In the genomic region with DNA sequence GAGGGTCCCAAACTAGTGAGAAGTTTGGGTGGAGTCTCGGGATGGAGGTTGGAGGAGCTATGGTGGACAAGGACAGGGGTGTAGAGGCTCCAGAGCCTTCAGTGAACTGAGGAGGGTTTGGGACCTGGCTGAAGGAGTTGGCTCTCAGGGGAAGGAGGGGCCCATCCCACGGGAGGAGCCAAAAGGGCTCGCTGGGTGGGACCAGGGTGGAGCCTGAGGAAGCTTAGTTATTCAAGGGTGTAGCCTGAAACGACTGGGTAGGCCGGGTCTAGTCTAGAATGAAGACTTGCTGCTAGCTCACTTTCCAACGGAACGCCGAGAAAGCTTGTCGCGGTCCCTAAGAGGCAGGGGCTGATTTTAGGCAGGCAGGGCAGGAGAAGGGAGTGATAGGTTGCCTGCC, we compare ENCODE assay signal across 8 mouse cellular contexts. TPM values are rescaled to one million over a fixed set of nuclear protein-coding genes. Genes with fewer than 3 reads are reported as not detected.
DNase-seq lines count a peak whose midpoint lies in the region; ATAC-seq and TF ChIP-seq lines count a peak whose summit lies in the region.

No protein-coding gene starts in this region.

- no peaks in the 10 kb centered on the region for H3K36me3 ChIP-seq in erythroblast, embryonic 14.5 days (ENCODE audit: control insufficient read depth)
- H3K36me3 ChIP-seq in heart, postnatal 0 days (replicated peaks; ENCODE audit: control insufficient read depth, insufficient read depth, low read length): no peaks in the 10 kb centered on the region

- peaks cover 59% of the 10 kb centered on the region for H3K27me3 ChIP-seq in erythroblast, embryonic 14.5 days (ENCODE audit: control insufficient read depth)
- peaks cover 22% of the 10 kb centered on the region for H3K27me3 ChIP-seq in heart, postnatal 0 days (ENCODE audit: control insufficient read depth, insufficient read depth, low read length)

- peak; percentile 10 for DNase-seq in A20 (ENCODE audit: low read depth, low spot score)
- peak; percentile 70 for DNase-seq in adipocyte (ENCODE audit: low spot score)
- peak; percentile 51 for DNase-seq in heart, postnatal 0 days (ENCODE audit: low spot score)
- DNase-seq in kidney, postnatal 36 days: peak; percentile 87
- peak; percentile 81 for DNase-seq in testis, postnatal 10 days (ENCODE audit: low spot score)
- DNase-seq in left cerebral cortex, adult 8-10 months (ENCODE audit: low spot score in 2 of 2): no peak

- 1% methylated on average over 10 of the region's 10 CpGs for WGBS in heart, postnatal 0 days

- ATAC-seq in heart, postnatal 0 days (ENCODE audit: insufficient read depth, low read depth): peak; percentile 65
- peak; percentile 78 for ATAC-seq in megakaryocyte progenitor cell, adult 5-6 weeks (replicated peaks; ENCODE audit: poor library complexity)

- H3K9me3 ChIP-seq in erythroblast, embryonic 14.5 days (ENCODE audit: control insufficient read depth, low read length): no peaks in the 10 kb centered on the region
- no peaks in the 10 kb centered on the region for H3K9me3 ChIP-seq in heart, postnatal 0 days (replicated peaks; ENCODE audit: control insufficient read depth, low read length)

- peak overlapping the region; percentile 43; the same call in 1 of the 2 replicates for H3K9ac ChIP-seq in heart, postnatal 0 days (replicated peaks; ENCODE audit: low read depth, low read length)

- TF ChIP-seq EP300 in heart, postnatal 0 days (IDR thresholded peaks at IDR 0.05; ENCODE audit: low read depth): no peak

- H3K4me3 ChIP-seq in erythroblast, embryonic 14.5 days (replicated peaks): peak overlapping the region; percentile 66
- peak overlapping the region; percentile 50 for H3K4me3 ChIP-seq in heart, postnatal 0 days (ENCODE audit: low read depth, low read length)

- peak overlapping the region; percentile 51; the same call in 1 of the 2 replicates for H3K27ac ChIP-seq in heart, postnatal 0 days (ENCODE audit: low read depth)

- no peak for TF ChIP-seq CTCF in heart, postnatal 0 days (IDR thresholded peaks at IDR 0.05; ENCODE audit: low read depth)

- H3K4me2 ChIP-seq in heart, postnatal 0 days (ENCODE audit: low read depth, low read length): peak overlapping the region; percentile 79

- H3K4me1 ChIP-seq in erythroblast, embryonic 14.5 days (ENCODE audit: control insufficient read depth): peaks cover 22% of the 10 kb centered on the region
- peaks cover 10% of the 10 kb centered on the region; the same call in 1 of the 2 replicates for H3K4me1 ChIP-seq in heart, postnatal 0 days (ENCODE audit: control insufficient read depth, insufficient read depth)

RNA-seq across cellular contexts. Expression of gene Tsks, which starts 9.0 kb away (rescaled TPM):
- polyA plus RNA-seq in erythroblast, embryonic 14.5 days (2012): not detected in 2 replicates
- not detected in 2 replicates for total RNA-seq in heart, postnatal 0 days (2014; rRNA removed; ENCODE audit: low replicate concordance)
- polyA plus RNA-seq in heart, postnatal 0 days (2015; fragmentation: Nextera tagmentation; extraction: Ambion mirVana): 0.16 and 0.27 TPM in 2 replicates
- not detected in 2 replicates for total RNA-seq in megakaryocyte progenitor cell, adult 5-6 weeks (2015)
- not detected in 2 replicates for total RNA-seq in megakaryocyte progenitor cell, adult 5-6 weeks (2017)
- 1 to 10 TPM; 2.0 to 2.5 (median 2.2) TPM for total RNA-seq in left cerebral cortex, adult 8-10 months (2022)

RNA-seq across cellular contexts. Expression of gene Ap2a1, which starts 22.7 kb away (rescaled TPM):
- polyA plus RNA-seq in erythroblast, embryonic 14.5 days (2012): 48.1 and 53.1 TPM in 2 replicates
- total RNA-seq in heart, postnatal 0 days (2014; rRNA removed; ENCODE audit: low replicate concordance): 63.1 and 99.0 TPM in 2 replicates
- polyA plus RNA-seq in heart, postnatal 0 days (2015; fragmentation: Nextera tagmentation; extraction: Ambion mirVana): 36.2 and 37.1 TPM in 2 replicates
- 36.1 and 40.4 TPM in 2 replicates for total RNA-seq in megakaryocyte progenitor cell, adult 5-6 weeks (2015)
- 25.8 and 39.8 TPM in 2 replicates for total RNA-seq in megakaryocyte progenitor cell, adult 5-6 weeks (2017)
- total RNA-seq in left cerebral cortex, adult 8-10 months (2022): 100 to 1,000 TPM; 312 to 359 (median 323) TPM

RNA-seq across cellular contexts. Expression of gene Cpt1c, which starts 22.7 kb away (rescaled TPM):
- 0.05 and 0.07 TPM in 2 replicates for polyA plus RNA-seq in erythroblast, embryonic 14.5 days (2012)
- 7.5 and 12.7 TPM in 2 replicates for total RNA-seq in heart, postnatal 0 days (2014; rRNA removed; ENCODE audit: low replicate concordance)
- 3.4 and 3.9 TPM in 2 replicates for polyA plus RNA-seq in heart, postnatal 0 days (2015; fragmentation: Nextera tagmentation; extraction: Ambion mirVana)
- total RNA-seq in megakaryocyte progenitor cell, adult 5-6 weeks (2015): 0.42 and 0.54 TPM in 2 replicates
- 0.25 and 1.6 TPM in 2 replicates for total RNA-seq in megakaryocyte progenitor cell, adult 5-6 weeks (2017)
- 100 to 1,000 TPM in 1 of 4 experiments, 10 to 100 TPM in 3; 95.5 to 101 (median 98.3) TPM for total RNA-seq in left cerebral cortex, adult 8-10 months (2022)

RNA-seq across cellular contexts. Expression of gene Prmt1, which starts 34.4 kb away (rescaled TPM):
- 4.3 and 4.9 TPM in 2 replicates for polyA plus RNA-seq in erythroblast, embryonic 14.5 days (2012)
- 152 and 173 TPM in 2 replicates for total RNA-seq in heart, postnatal 0 days (2014; rRNA removed; ENCODE audit: low replicate concordance)
- polyA plus RNA-seq in heart, postnatal 0 days (2015; fragmentation: Nextera tagmentation; extraction: Ambion mirVana): 271 and 300 TPM in 2 replicates
- total RNA-seq in megakaryocyte progenitor cell, adult 5-6 weeks (2015): 147 and 153 TPM in 2 replicates
- total RNA-seq in megakaryocyte progenitor cell, adult 5-6 weeks (2017): 113 and 135 TPM in 2 replicates
- 100 to 1,000 TPM; 153 to 178 (median 175) TPM for total RNA-seq in left cerebral cortex, adult 8-10 months (2022)

RNA-seq across cellular contexts. Expression of gene Irf3, which starts 45.5 kb away (rescaled TPM):
- 10.4 and 10.6 TPM in 2 replicates for polyA plus RNA-seq in erythroblast, embryonic 14.5 days (2012)
- total RNA-seq in heart, postnatal 0 days (2014; rRNA removed; ENCODE audit: low replicate concordance): 31.7 and 61.1 TPM in 2 replicates
- polyA plus RNA-seq in heart, postnatal 0 days (2015; fragmentation: Nextera tagmentation; extraction: Ambion mirVana): 44.8 and 51.7 TPM in 2 replicates
- total RNA-seq in megakaryocyte progenitor cell, adult 5-6 weeks (2015): 71.9 and 79.5 TPM in 2 replicates
- 70.4 and 89.4 TPM in 2 replicates for total RNA-seq in megakaryocyte progenitor cell, adult 5-6 weeks (2017)
- total RNA-seq in left cerebral cortex, adult 8-10 months (2022): 10 to 100 TPM; 23.6 to 42.1 (median 32.8) TPM

Comparison
In these comparisons a context has a peak if more than half of its experiments do, and no peak if none do; other contexts are left out.
1. DNase-seq: peak in A20 (single experiment), adipocyte (single experiment), heart, postnatal 0 days (single experiment), kidney, postnatal 36 days (2 of 2) and testis, postnatal 10 days (single experiment); none in left cerebral cortex, adult 8-10 months (0 of 2).